Mouse (Mus musculus) midbrain, embryonic 12.5 days (tissue): ENCODE data around the gene Macf1. TPM values are rescaled to one million over a fixed set of nuclear protein-coding genes. Genes with fewer than 3 reads are reported as not detected.
"Not testable (repeated sequence)": the region's sequence is repeated elsewhere in the genome, so short reads cannot be mapped to it uniquely, and the experiment has no call there.

Experiments used
- ATAC-seq: fragments of 200-750 bp; cut with Nextera tagmentation; 2 replicates; pipeline ENCODE4 v1.8.0; 2017; ENCODE audit warnings: low read depth, moderate TSS enrichment, moderate library complexity; ENCODE audit not compliant: low FRiP score
- H3K27ac ChIP-seq: fragments of 300-500 bp; sonication (generic); replicated peaks from 2 replicates; pipeline ENCODE4 v1.5.1; 2016; ENCODE audit warnings: mild to moderate bottlenecking
- H3K27me3 ChIP-seq: fragments of 300-500 bp; sonication (generic); 2 replicates; pipeline ENCODE4 v1.6.1; 2016; ENCODE audit warnings: mild to moderate bottlenecking
- H3K36me3 ChIP-seq: fragments of 300-500 bp; sonication (generic); 2 replicates; pipeline ENCODE4 v1.6.1; 2016
- H3K4me1 ChIP-seq: fragments of 300-500 bp; sonication (generic); 2 replicates; pipeline ENCODE4 v1.6.1; 2016
- H3K4me2 ChIP-seq: fragments of 300-500 bp; sonication (generic); replicated peaks from 2 replicates; pipeline ENCODE4 v1.6.1; 2016; ENCODE audit warnings: mild to moderate bottlenecking, moderate library complexity
- H3K4me3 ChIP-seq: fragments of 300-500 bp; sonication (generic); 2 replicates; pipeline ENCODE4 v1.5.1; 2016; ENCODE audit warnings: mild to moderate bottlenecking
- H3K9ac ChIP-seq: fragments of 300-500 bp; sonication (generic); replicated peaks from 2 replicates; pipeline ENCODE4 v1.6.1; 2016; ENCODE audit warnings: mild to moderate bottlenecking, moderate library complexity
- H3K9me3 ChIP-seq: fragments of 300-500 bp; sonication (generic); 2 replicates; pipeline ENCODE4 v1.6.1; 2016; ENCODE audit warnings: mild to moderate bottlenecking
- WGBS: fragments of 180-500 bp; shearing (Covaris S2); methylation state at CpG from one replicate; pipeline ENCODE4 v1.1.7; 2016; 5-methylcytosine and 5-hydroxymethylcytosine counted together
- polyA plus RNA-seq: library from polyadenylated mRNA; unstranded; fragments of >200 nt; fragmentation: Nextera tagmentation; extraction: Ambion mirVana; gene quantifications from 2 replicates; pipeline ENCODE4 v1.2.1, GENCODE M21; 2016

Gene Macf1
- polyA plus RNA-seq, 1 experiment from 2014 or later = 78.3 TPM

- H3K4me1 ChIP-seq = peaks cover 59% of the 10 kb centered on the region
- H3K36me3 ChIP-seq = no peaks in the 10 kb centered on the region
- peak overlapping the region; percentile 18; the same call in 1 of the 2 replicates for H3K4me2 ChIP-seq
- H3K27me3 ChIP-seq = no peaks in the 10 kb centered on the region
- H3K9me3 ChIP-seq = no peaks in the 10 kb centered on the region
- 6% methylated on average over 1 of the region's 1 CpGs for WGBS
- no peak for ATAC-seq
- peak overlapping the region; percentile 61 for H3K27ac ChIP-seq
- H3K9ac ChIP-seq = peak overlapping the region; percentile 25; the same call in 1 of the 2 replicates
- H3K4me3 ChIP-seq = no peak overlapping the region
Observed at GRCm38 (mm10) chr4:123667260-123667867, 16.8 kb downstream of the Macf1 start.

GRCm38 (mm10) chr4:123666517-123666916, 17.6 kb downstream of the Macf1 start:
- Histone ChIP-seq H3K4me2 (peak overlapping the region; percentile 18; the same call in 1 of the 2 replicates), H3K4me3 (no peak overlapping the region), H3K36me3 (no peaks in the 10 kb centered on the region; the same call in 1 of the 2 replicates), H3K27ac (peak overlapping the region; percentile 100), H3K4me1 (peaks cover 68% of the 10 kb centered on the region), H3K9ac (no peak overlapping the region), H3K27me3 (no peaks in the 10 kb centered on the region), H3K9me3 (no peaks in the 10 kb centered on the region)
- 59% methylated on average over 1 of the region's 1 CpGs for WGBS
- ATAC-seq = no peak

GRCm38 (mm10) chr4:123665681-123666278, 18.4 kb downstream of the Macf1 start:
- ATAC-seq = no peak
- Histone ChIP-seq H3K4me3 (peak overlapping the region; percentile 96), H3K9me3 (no peaks in the 10 kb centered on the region), H3K9ac (peak overlapping the region; percentile 100), H3K36me3 (no peaks in the 10 kb centered on the region; the same call in 1 of the 2 replicates), H3K4me1 (peaks cover 68% of the 10 kb centered on the region), H3K27me3 (no peaks in the 10 kb centered on the region), H3K4me2 (peak overlapping the region; percentile 70), H3K27ac (peak overlapping the region; percentile 100)
- 27% methylated on average over 11 of the region's 11 CpGs for WGBS

DNA sequence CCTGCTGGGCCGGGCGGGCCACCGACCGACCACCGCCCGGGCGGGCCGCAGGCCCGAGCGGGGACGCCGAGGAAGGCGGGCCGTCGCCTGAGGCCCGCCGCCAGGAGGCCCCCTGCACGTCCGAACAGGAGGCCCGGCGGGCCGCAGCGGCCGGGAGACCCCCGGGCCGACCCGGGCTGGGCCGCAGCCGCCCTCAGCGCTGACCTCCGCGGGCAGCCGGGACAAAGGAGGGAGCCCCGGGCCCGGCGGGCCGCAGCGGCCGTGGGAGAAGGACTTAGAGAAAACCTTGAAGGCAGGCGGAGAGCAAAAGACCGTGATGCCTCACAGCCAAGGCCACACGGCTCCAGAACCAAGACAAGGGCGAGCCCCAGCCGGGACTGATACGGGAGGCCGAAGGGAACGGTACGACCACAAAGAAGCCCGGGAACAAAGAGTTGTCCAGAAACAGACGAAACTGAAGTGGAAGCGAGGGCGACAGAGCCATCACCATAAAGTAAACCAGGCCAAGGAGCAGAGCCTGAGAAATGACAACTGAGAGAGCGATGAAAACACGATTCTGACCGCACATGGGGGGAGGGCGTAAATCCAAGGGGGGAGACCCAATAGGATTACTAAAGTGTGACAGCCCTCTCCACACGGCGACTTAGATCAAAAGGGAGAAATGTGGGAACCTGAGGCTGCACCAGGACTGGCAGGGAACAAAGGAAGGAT, 19.1 kb downstream of the Macf1 start:
- under 1% methylated on average over 55 of the region's 58 CpGs for WGBS
- H3K9ac ChIP-seq = peak overlapping the region; percentile 100
- peaks cover 61% of the 10 kb centered on the region for H3K4me1 ChIP-seq

GRCm38 (mm10) chr4:123664021-123664950, 19.9 kb downstream of the Macf1 start:
- peak; percentile 57 for ATAC-seq
- under 1% methylated on average over 104 of the region's 125 CpGs for WGBS
- peaks cover 54% of the 10 kb centered on the region for H3K4me1 ChIP-seq

More for the DNA sequence above, 19.1 kb downstream of the Macf1 start:
- Histone ChIP-seq H3K4me3 (peak overlapping the region; percentile 96), H3K27ac (peak overlapping the region; percentile 100), H3K4me2 (peak overlapping the region; percentile 70), H3K36me3 (no peaks in the 10 kb centered on the region; the same call in 1 of the 2 replicates), H3K27me3 (no peaks in the 10 kb centered on the region), H3K9me3 (no peaks in the 10 kb centered on the region)
- ATAC-seq = peak; percentile 64

GRCm38 (mm10) chr4:123663688-123663965, 20.5 kb downstream of the Macf1 start:
- no peak for ATAC-seq
- peak overlapping the region; percentile 70 for H3K4me2 ChIP-seq
- H3K36me3 ChIP-seq = no peaks in the 10 kb centered on the region; the same call in 1 of the 2 replicates
- H3K4me1 ChIP-seq = peaks cover 54% of the 10 kb centered on the region
- peak overlapping the region; percentile 96 for H3K4me3 ChIP-seq
- peak overlapping the region; percentile 100 for H3K27ac ChIP-seq
- WGBS = under 1% methylated on average over 12 of the region's 12 CpGs
- no peaks in the 10 kb centered on the region for H3K9me3 ChIP-seq
- H3K9ac ChIP-seq = peak overlapping the region; percentile 100
- H3K27me3 ChIP-seq = no peaks in the 10 kb centered on the region

More at GRCm38 (mm10) chr4:123664021-123664950, 19.9 kb downstream of the Macf1 start:
- Histone ChIP-seq H3K36me3 (no peaks in the 10 kb centered on the region; the same call in 1 of the 2 replicates), H3K4me2 (peak overlapping the region; percentile 70), H3K9me3 (no peaks in the 10 kb centered on the region), H3K27ac (peak overlapping the region; percentile 100), H3K4me3 (peak overlapping the region; percentile 96), H3K27me3 (no peaks in the 10 kb centered on the region), H3K9ac (peak overlapping the region; percentile 100)

- peak overlapping the region; percentile 100 for H3K9ac ChIP-seq
- H3K4me1 ChIP-seq = peaks cover 54% of the 10 kb centered on the region
Observed at GRCm38 (mm10) chr4:123662914-123663687, 21.1 kb downstream of the Macf1 start.

DNA sequence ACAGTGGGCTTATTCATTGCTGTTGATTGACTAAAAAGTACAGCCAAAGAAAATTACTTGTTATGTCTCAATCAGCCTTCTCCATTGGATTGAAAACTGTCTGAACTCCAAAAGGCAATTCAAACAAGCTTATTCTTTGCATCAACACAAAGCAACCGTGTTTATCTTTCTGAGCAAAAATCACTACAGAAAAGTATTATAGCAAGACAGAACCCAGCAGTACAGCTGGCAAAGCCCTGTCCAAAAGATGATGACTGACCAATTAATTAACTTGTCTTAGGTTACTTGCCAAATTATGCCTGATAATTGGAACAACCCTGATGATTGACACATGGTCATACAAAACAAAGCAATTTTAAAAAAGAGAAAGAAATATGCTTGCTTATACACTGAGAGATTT, 26.0 kb downstream of the Macf1 start:
- ATAC-seq = no peak
- 89% methylated on average over 1 of the region's 1 CpGs for WGBS
- no peaks in the 10 kb centered on the region for H3K27me3 ChIP-seq
- no peaks in the 10 kb centered on the region for H3K9me3 ChIP-seq
- H3K4me2 ChIP-seq = no peak overlapping the region
- H3K4me3 ChIP-seq = no peak overlapping the region
- H3K27ac ChIP-seq = no peak overlapping the region
- no peak overlapping the region for H3K9ac ChIP-seq
- H3K36me3 ChIP-seq = peaks cover 4% of the 10 kb centered on the region; the same call in 1 of the 2 replicates
- H3K4me1 ChIP-seq = peaks cover 22% of the 10 kb centered on the region

More at GRCm38 (mm10) chr4:123662914-123663687, 21.1 kb downstream of the Macf1 start:
- Histone ChIP-seq H3K9me3 (no peaks in the 10 kb centered on the region), H3K27me3 (no peaks in the 10 kb centered on the region), H3K27ac (peak overlapping the region; percentile 100), H3K36me3 (no peaks in the 10 kb centered on the region; the same call in 1 of the 2 replicates), H3K4me2 (peak overlapping the region; percentile 70), H3K4me3 (peak overlapping the region; percentile 96)
- WGBS = under 1% methylated on average over 15 of the region's 15 CpGs
- ATAC-seq = no peak

DNA sequence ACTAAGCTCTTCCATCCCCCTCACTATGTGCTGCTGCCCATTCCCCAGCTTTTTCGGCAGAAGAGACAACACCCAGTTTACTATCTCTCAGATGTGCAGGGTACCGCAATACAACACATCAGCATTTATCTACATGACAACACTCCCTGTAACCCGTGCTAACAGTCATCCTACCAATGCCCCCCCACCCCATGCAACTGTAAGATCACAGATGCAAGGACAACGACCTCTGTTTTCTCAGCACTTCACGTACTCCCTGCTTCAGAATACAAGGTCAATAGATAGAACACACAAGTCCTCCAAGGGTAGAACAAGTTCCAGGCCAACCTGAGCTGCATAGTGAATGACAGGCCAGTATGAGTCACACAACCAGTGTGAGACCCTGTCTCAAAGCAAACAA, 28.9 kb downstream of the Macf1 start:
- Histone ChIP-seq H3K27ac (no peak overlapping the region), H3K4me1 (no peaks in the 10 kb centered on the region), H3K9ac (no peak overlapping the region), H3K36me3 (0 out of 2 replicates have a peak, but pooled peaks cover 4% of the 10 kb centered on the region), H3K27me3 (no peaks in the 10 kb centered on the region), H3K4me2 (no peak overlapping the region), H3K4me3 (no peak overlapping the region), H3K9me3 (no peaks in the 10 kb centered on the region)
- WGBS = 89% methylated on average over 5 of the region's 5 CpGs
- no peak for ATAC-seq

- H3K4me3 ChIP-seq = no peak overlapping the region
- 95% methylated on average over 4 of the region's 4 CpGs for WGBS
Observed at GRCm38 (mm10) chr4:123654566-123654965, 29.6 kb downstream of the Macf1 start.

GRCm38 (mm10) chr4:123653446-123653845, 30.7 kb downstream of the Macf1 start:
- 93% methylated on average over 5 of the region's 5 CpGs for WGBS
- H3K4me1 ChIP-seq, H3K4me2 ChIP-seq, H3K27me3 ChIP-seq, H3K9me3 ChIP-seq, H3K27ac ChIP-seq, H3K4me3 ChIP-seq, ATAC-seq, H3K36me3 ChIP-seq, H3K9ac ChIP-seq: not testable (repeated sequence)

More at GRCm38 (mm10) chr4:123654566-123654965, 29.6 kb downstream of the Macf1 start:
- H3K4me1 ChIP-seq = no peaks in the 10 kb centered on the region
- no peaks in the 10 kb centered on the region for H3K27me3 ChIP-seq
- H3K9me3 ChIP-seq = no peaks in the 10 kb centered on the region
- H3K27ac ChIP-seq = no peak overlapping the region
- no peak overlapping the region for H3K9ac ChIP-seq
- 0 out of 2 replicates have a peak, but pooled peaks cover 4% of the 10 kb centered on the region for H3K36me3 ChIP-seq
- no peak for ATAC-seq
- no peak overlapping the region for H3K4me2 ChIP-seq
